Mouse (Mus musculus): ENCODE data around the gene Xkrx.
"Not testable (repeated sequence)": the region's sequence is repeated elsewhere in the genome, so short reads cannot be mapped to it uniquely, and the experiment has no call there.

Xkrx gene

DNA sequence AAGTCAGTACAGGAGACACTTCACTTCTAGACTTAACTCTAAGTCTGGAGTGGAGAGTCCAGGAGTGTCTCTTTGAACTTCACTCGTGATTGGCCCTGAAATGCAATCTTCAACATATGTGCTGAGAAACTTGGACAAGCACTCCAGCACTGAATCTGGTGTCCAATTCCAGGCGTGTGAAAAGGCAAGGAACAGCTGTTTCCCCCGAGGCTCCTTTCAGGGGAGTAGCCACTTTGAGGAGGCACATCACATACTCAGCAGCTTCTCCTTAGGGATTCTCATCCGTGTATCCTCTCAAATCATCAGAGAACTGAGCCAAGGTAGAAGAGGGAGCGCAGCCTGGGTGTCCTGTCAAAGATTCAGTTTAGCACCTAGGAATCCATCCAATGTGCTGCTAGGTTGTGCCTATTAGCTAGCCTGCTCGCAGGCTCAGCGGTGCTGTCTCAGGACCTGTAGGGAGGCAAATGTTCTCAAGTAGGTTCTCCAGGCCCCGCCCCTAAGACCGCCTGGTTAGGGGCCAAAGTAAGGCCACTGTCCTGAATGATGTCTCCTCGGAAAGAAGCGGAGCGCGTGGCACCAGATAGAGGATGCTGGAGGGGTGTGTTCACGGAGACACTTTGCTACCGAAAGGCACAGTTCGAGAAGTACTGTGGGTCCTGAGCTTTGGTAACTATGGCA, at the start of gene Xkrx:
Gene Xkrx, minus strand, starts transcription at position 34 of the 678 bp plus-strand sequence.
- no peak for DNase-seq (ENCODE audit: low spot score in 2 of 2)

- DNase-seq (ENCODE audit: low spot score in 2 of 2) = peak in 1 of 2 experiments; percentile 17
Observed at GRCm38 (mm10) chrX:134211151-134211642, 49.3 kb upstream of the Xkrx start.

GRCm38 (mm10) chrX:134208491-134208890, 46.6 kb upstream of the Xkrx start:
- DNase-seq (ENCODE audit: low spot score in 2 of 2) = no peak

- DNase-seq (ENCODE audit: low spot score in 2 of 2) = not testable (repeated sequence)
Observed at GRCm38 (mm10) chrX:134187201-134187600, 25.3 kb upstream of the Xkrx start, which contains the start of gene Arl13a. Gene Arl13a (plus strand): TSS chrX:134187501.

GRCm38 (mm10) chrX:134174699-134175098, 12.8 kb upstream of the Xkrx start:
- no peak for DNase-seq (ENCODE audit: low spot score in 2 of 2)

- no peak for DNase-seq (ENCODE audit: low spot score in 2 of 2)
Observed at GRCm38 (mm10) chrX:134170584-134170983, 8.7 kb upstream of the Xkrx start.

DNA sequence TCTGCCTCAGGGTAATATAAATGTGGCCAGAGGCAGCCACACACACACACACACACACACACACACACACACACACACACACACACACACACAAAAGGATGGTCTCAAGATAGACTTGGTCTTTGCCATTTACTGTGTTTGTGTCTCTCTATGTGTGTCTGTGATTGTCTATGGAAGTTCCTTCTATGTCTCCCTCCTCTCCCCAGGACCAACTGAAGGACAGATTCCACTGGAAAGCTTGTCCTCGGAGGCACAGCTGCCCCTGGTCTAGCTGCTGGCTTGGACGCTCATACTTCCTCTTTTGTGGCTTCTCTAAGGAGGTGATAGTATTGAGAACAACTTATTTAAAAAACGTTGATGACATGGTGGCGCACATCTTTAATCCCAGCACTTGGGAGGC, 1.6 kb upstream of the Xkrx start:
- no peak for DNase-seq (ENCODE audit: low spot score in 2 of 2)

DNA sequence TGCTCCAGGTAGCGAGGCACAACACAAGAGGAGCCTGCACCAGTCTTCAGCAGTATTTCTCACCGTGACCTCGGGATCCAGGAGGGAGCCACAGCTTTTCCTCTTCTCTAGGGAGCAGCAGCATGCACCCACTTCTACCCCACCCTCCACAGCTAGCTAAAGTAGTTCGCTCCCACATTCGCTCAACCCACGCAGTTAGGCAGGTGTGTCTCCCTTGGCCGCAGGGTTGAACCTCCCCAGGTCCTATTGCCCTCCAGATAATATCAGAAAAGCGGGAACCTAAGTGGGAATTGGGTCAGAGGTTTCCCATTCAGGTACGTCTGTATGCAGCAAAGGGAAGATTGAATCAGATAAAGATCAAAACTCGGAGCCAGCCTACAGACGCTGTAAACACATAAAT, 950 bp upstream of the Xkrx start:
- peak; percentile 21 to 23 for DNase-seq (ENCODE audit: low spot score in 2 of 2)

DNA sequence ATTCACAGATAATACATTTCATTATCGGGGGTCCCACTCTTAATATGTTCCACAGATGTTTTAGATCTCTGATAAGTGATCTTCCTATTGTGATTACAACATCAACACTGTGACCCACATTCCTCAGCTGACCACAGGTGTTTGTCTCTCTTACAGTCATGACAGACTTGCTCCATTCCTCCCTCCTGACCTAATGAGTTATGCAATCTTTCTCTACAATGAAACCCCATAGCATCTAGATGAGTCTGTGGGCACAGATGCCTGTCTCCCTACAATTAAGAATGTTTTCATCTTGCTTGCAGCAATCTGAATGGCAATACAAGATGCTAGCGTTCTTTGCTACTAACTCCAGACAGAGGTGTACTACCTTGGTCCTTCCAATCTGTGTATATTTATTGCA, 1.4 kb downstream of the Xkrx start:
- DNase-seq (ENCODE audit: low spot score in 2 of 2) = no peak

DNA sequence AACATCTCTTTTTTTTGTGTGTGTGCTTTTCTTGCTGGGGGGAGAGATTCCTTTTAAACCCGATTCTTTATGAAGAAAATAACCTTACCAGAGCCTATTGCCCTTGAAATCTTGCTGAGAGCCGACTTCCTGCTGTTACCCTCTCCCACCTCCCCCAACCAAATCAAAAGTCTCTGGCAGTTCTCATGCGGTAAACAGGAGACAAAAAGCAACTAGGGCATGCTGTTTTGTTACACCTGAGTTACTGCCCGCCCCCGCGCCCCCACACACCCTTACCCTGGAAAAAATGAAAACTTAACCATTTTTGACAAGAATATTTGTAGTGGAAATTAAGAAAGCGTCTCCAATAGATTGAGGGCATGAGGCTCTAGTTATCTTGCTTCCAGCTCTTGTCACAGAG, 3.7 kb downstream of the Xkrx start:
- DNase-seq (ENCODE audit: low spot score in 2 of 2) = no peak

- DNase-seq (ENCODE audit: low spot score in 2 of 2) = no peak
Observed at GRCm38 (mm10) chrX:134141986-134142385, 19.9 kb downstream of the Xkrx start.

DNA sequence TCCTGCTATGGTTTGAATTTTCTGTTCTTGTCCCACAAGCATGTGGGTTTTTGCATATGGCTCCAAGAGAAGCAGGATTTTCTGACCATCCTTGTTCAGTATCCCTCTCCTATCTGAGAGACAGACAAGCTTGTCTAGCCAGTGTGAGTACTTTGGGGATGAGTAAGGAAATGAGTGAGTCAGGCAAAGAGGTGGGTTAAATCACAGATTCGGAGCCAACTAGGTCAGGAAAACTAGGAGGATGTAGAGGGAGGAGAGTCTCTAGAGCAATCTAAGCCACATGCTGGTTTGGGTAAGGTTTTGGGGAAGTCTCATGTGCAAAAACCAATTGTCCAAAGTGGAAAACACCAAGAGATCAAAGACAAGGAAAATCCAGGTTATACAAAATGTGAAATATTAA, 20.3 kb downstream of the Xkrx start:
- DNase-seq (ENCODE audit: low spot score in 2 of 2) = no peak

GRCm38 (mm10) chrX:134140024-134140423, 21.9 kb downstream of the Xkrx start:
- no peak for DNase-seq (ENCODE audit: low spot score in 2 of 2)

- DNase-seq (ENCODE audit: low spot score in 2 of 2) = no peak
Observed at GRCm38 (mm10) chrX:134133821-134134220, 28.1 kb downstream of the Xkrx start.

DNA sequence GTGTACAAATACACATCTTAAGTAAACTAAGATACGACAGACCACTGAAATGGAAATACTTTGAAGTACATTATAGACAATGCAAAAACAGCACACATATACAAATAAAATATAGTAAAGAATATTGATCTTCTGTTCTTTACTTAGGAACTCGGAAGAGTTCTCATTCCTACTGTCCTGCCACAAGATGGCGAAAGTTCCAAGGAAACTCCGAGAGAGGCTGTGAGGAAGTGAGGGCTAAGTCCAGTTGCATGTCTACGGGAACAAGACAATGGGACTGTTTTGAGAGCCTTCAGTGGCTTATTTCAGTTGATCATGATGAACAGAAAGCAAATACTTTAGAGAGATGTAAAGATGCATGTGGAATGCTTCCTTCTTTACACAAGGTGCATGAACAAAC, 29.6 kb downstream of the Xkrx start:
- peak in 1 of 2 experiments; percentile 44 for DNase-seq (ENCODE audit: low spot score in 2 of 2)

DNA sequence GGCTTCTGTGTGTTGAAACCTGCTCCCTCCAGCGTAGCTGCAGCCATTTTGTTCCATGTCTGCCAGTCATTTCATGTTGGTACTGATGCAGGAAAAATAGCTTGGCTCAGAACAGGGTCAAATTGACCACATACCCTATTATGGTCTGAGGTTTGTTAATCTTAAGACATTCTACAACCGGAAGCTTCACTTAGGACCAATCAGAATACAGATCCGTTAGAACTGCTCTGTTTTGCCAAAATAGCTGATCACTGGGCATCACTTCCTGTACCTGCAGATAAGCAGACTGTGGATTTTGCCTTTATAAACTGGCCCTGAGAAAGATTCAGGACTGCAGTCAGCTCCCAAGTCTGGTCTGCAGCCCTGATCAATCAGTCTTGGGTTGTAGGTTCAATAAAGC, 33.3 kb downstream of the Xkrx start:
- DNase-seq (ENCODE audit: low spot score in 2 of 2) = no peak

GRCm38 (mm10) chrX:134116417-134116816, 45.5 kb downstream of the Xkrx start:
- DNase-seq (ENCODE audit: low spot score in 2 of 2) = no peak

DNA sequence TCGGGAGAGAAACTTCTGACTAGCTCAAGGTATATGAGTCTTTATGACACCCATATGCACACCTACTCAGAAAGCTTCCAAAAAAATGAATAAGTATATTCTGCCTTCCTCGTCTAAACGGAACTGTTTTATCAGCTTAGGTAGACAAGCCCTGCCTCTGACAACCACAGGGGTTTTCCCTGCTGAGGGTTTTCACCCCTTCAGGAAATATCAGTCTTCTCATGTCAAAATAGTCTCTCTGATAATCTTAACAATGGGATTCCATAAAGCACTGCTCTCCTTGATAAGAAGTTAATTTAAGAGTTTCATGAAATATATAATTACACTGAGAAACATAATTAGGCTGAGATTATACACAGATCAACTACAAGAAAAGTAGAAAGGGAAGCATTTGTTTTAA, 50.1 kb downstream of the Xkrx start:
- no peak for DNase-seq (ENCODE audit: low spot score in 2 of 2)

DNA sequence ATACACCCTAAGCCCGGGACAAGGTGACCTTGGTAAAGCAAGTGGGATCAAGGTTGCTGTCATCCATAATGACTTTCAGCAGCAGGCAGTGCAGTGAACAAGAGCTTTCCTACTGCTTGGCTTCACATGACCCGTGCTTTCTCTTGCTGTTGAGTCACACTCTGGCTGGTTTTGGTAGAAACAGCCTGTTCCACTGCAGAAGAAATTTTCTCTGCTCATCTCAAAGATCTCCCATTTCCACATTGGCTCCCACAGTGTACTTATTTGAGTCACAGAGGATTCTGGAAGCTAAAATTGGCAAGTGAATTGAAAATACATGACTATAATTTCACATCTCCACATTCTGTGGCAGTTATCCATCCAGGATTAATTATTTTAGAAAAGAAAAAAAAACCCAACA, 59.2 kb downstream of the Xkrx start:
- peak; percentile 21 to 26 for DNase-seq (ENCODE audit: low spot score in 2 of 2)
